Mouse (Mus musculus): ENCODE results near the gene 5730409E04Rik.

The 5730409E04Rik gene

DNA sequence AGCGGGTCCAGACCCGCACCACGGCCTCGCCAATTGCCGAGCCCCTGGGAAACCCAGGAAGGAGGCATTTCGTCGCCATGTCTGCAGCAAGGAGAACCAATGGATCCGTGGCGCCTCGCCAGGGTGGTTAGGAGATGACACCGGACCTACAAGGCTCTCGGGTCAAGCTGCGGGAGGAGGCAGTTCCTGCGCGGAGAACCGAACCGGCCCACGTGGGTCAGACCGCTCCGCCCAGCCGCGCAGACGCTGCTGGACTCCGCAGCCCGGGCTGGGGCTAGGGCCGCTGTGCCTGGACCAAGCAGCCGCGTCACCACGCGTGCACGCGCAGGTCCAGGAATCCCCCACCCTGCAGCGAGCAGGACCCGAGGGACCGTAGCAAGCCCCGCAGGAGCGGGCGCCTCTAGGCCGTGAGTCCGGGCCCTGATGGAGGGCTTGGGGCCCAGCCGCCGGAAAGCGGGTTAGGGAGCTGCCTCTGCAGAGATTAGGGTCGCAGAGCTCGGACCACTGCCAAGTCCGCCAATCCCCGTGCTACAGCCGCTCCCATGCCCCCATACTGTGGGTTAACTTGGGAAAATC lies at the start of gene 5730409E04Rik:
Gene 5730409E04Rik, plus strand, starts transcription at position 213 of the 576 bp plus-strand sequence.
- DNase-seq = peak; percentile 93

DNA sequence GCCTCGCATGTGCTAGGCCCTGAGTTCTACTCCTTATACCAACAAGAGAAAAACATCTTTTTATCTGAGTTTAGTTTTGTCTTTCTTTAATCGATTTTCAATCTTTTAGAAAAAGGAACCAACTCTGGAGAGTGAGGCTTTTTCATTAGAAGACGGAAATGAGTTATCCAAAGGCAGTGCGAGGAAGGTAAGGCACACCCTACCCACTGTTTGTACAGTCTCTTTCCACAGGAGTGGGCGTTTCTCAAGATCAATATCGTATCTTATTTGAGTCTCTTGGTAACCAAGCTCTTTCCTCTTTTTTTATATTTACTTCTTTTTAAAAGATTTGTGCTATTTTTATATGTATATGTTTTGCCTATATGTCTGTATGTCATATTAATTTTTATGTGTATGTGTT lies 45.8 kb upstream of the 5730409E04Rik start:
- DNase-seq = no peak

DNA sequence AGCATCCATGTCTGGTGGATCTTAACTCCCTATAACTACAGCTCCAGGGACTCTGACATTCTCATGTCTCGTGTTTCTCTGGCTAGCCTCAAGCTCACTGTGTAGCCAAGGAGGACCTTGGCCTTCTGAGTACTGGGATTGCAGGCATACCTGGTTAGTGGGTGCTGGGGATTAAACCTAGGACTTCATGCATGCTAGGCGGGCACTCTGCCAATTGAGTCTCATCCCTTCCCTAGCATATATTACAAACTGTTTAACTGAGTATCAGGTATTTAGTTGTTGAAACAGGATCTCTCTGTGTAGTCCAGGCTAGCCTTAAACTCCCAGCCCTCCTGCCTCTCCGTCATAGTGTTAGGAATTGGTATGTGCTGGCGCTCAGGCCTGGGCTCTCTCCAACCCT lies 42.4 kb upstream of the 5730409E04Rik start:
- no peak for DNase-seq

DNA sequence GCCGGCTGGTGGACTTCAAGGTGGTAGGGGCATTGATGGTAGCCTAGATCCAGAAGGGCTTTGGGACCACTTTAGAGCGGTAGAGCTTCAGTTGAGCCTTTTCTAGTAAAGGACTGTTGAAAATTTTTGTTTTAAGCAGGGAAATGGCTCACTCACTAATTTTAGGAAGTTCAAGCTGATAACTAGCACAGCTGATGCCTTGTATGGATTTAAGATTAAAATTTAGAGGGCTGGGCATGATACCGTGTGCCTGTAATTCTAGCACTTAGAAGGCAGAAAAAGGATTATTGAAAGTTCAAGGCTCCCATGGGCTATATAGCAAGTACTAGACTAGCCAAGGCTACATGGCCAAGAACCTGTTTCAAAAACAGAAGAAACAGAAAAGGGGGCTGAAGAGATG lies 39.8 kb upstream of the 5730409E04Rik start:
- DNase-seq = no peak

GRCm38 (mm10) chr4:126576281-126576680 lies 33.3 kb upstream of the 5730409E04Rik start:
- DNase-seq = no peak

DNA sequence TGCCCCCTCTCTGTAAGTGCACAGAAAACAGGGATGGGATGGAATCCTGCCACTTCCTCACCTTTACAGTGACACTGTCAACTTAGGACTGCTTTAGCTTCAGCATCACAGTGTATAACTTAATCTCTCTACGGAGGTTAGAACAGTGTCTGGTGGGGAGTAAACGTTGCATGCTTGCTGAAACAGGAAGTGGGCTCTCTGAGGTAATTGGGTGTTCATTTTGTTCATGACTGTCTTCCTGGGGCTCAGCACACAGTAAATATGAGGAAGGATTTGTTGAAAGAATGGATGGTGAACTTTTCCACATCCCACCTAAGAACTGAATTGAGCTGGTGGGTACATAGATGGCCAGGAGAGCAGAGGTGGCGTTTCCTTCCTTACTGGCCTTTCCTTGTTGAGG lies 31.7 kb upstream of the 5730409E04Rik start:
- DNase-seq = no peak

GRCm38 (mm10) chr4:126579077-126579476 lies 30.5 kb upstream of the 5730409E04Rik start:
- no peak for DNase-seq

DNA sequence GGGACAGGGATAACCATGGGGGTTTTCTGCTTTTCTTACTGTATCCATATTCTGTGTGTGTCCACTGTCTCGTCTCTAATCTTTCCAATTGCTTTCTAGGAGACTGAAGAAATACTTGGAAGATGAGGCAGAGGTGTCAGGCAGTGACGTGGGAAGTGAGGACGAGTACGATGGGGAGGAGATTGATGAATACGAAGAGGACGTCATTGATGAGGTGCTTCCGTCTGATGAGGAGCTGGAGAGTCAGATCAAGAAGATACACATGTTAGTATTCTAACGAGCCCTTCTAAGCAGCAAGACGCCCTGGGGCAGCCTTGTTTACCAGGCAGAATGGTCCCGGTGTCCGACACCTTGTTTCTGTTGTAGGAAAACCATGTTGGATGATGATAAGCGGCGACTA lies 23.9 kb upstream of the 5730409E04Rik start:
- no peak for DNase-seq

- DNase-seq = no peak
Observed at GRCm38 (mm10) chr4:126592039-126592438, 17.6 kb upstream of the 5730409E04Rik start.

GRCm38 (mm10) chr4:126599971-126600754 lies 9.5 kb upstream of the 5730409E04Rik start:
- peak; percentile 65 for DNase-seq

- DNase-seq = no peak
Observed at GRCm38 (mm10) chr4:126601597-126602444, 7.8 kb upstream of the 5730409E04Rik start.

DNA sequence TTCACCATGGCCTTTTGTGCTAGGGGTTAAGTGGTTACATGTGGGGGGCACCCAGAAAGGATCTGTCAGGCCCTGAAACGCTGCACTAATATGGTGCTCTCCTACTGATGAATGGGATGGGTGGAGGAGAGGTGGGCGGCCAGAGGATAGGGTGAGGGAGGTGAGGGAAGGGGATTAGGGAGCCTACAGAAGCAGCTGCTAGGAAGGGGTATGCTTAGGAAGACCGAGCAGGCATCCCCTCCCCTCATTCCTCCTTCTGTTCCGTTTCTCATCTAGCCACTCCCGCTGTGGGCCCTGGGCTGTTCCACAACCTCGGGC lies 7.2 kb upstream of the 5730409E04Rik start:
- no peak for DNase-seq

DNA sequence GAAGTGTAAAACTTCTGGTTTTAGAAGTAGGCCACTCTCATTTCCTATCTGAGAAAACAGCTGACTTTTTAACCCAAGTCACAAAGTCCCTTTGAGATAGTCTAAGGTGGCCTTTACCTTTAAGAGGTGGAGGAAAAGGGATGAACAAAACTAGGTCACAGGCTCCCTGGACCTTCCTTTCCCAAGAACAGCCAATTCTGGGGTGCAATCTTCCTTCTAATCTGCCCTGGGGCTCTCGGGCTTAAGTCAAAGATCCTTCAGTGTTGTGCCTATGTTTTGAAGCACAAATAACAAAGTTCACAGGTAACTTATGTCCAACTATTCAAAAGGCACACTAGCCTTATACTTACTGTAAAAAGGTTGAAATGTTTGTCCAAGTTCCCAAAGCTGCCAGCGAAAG lies 5.5 kb upstream of the 5730409E04Rik start:
- DNase-seq = no peak

GRCm38 (mm10) chr4:126605751-126606150 lies 3.9 kb upstream of the 5730409E04Rik start:
- DNase-seq = no peak

DNA sequence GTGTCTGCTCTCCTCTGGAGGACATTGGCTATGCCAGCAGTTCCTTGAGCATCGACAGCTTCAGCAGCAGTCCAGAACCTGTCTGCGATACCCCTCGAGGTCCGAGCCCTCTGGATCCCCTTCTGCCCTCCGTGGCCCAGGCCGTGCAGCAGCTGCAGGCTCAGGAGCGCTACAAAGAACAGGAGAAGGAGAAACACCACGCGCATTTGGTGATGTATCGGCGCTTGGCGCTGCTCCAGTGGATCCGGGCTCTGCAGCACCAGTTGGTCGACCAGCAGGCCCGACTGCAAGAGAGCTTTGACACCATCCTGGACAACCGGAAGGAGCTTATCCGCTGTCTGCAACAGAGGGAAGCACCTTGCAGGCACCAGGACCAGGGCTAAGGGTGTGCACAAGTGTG lies 2.4 kb downstream of the 5730409E04Rik start:
- DNase-seq = peak; percentile 57

GRCm38 (mm10) chr4:126616312-126616711 lies 6.7 kb downstream of the 5730409E04Rik start:
- DNase-seq = no peak

DNA sequence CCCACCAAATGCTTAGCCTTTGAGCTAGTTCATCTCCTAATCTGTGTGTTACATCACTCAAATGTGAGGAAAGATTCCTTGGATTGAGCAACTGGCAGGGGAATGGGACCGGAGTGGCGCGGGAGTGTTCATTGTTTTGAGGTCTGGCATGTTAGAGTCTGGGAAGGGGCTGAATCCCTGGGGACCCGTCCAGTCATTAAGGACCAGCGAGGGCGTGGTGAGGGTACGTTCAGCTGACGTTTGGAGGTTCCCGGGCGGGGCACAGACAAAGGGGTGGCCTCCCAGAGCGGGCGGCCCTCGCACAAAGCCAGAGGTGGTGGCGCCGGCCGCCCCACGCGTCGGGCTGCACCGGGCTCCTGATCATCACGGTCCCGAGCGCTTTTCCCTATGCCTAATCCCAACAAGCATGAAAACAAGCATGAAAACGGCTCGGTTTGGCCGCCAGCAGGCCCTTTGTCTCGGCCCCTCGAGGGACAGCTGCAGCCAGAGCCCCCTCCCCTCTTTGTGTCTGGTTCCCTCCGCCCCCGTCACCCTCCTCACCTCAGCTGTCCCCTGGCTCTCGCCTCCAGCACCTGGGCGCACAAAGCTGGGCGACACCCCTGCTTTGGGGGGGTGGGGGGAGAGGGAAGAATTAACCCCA lies 10.2 kb downstream of the 5730409E04Rik start:
- DNase-seq = no peak

DNA sequence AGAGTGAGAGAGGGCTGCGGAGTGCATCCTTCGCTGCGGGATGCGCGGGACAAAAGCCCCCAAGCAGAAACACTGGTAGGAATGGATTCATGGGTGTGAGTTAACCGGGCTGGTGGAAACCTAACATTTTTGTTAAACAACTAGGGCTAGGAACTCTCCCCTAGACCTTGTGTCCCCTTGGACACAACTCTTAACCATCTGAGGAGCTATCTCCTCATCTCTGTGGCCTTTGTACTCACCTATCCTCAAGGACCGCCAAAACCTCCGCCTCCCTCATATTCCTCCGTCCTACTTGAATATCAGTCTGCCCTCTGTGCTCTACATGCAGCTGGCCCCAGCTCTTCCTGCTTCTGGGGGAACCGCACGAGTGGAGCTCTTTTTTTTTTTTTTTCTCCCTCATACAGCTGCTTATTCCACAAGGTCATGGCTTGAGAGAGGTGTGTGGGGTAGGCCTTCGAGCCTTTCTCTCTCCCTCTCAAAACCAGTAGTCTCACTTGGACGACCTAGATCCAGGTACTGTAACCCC lies 10.8 kb downstream of the 5730409E04Rik start:
- no peak for DNase-seq

GRCm38 (mm10) chr4:126627021-126627681 lies 17.5 kb downstream of the 5730409E04Rik start:
- no peak for DNase-seq

DNA sequence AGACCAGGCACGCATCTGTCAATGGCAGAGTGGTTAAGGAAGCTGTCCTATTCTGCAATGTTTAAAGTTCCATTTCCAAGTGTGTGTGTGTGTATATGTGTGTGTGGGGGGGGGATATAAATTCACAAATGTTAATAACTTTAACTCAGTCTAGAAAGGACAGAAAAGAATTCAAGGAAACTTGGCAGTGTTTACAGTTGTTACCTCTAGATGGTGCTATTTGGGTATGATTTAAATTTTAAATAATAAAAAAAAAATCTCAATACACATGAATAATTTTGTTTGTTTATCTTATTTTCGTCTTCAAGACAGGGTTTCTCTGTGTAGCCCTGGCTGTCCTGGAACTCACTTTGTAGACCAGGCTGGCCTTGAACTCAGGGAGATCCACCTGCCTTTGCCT lies 22.3 kb downstream of the 5730409E04Rik start:
- DNase-seq = no peak

DNA sequence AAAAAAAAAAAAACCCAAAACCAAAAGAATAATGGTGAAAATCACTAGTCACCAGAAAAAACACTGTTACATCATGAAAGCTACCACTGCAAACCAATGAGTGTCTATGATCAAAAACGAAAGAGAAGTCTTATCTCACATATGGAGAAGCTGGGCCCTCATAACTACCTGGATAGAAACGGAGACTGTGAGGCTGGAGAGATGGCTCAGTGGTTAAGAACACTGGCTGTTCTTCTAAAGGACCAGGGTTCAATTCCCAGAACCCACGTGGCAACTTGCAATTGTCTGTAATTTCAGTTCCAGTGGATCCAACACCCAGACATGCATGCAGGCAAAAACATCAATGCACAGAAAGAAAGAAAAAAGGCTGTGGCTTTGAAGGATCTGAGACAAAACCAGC lies 23.1 kb downstream of the 5730409E04Rik start:
- DNase-seq = no peak

DNA sequence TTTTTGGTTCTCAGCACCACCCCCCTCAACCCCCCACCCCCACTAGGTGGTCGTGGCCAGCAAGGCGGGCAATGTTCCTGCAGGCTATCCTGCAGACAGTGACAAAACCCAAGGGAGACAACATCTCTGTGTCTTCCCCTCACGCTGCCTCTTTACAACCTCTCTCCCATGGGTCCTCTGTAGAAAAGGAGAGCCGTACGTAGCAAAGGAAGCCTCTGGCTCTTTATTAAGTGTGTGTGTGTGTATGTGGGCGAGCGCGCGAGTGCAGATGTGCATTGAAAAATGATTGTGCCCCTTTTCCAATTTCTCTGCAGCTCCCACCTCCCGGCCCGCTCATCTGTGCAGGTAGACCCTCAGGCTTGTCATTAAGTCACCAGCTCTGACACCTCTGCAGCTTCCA lies 26.7 kb downstream of the 5730409E04Rik start:
- no peak for DNase-seq

DNA sequence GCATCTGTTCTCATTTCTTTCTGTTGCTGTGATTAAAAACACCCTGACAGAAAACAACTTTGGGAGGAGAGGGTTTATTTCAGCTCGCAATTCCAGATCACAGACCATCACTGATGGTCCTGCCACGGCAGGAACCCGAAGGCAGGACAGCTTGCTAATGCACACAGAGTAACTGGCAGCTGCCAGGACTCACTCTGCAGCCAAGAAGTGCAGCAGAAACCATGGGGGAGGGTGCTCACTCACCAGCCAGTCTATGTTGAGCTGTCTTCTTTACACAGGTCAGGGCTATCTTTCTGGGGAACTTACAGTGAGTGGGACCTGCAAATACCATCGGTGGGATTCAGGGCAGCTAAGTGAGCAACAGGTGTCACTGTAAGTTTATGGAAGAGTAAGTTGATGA lies 27.8 kb downstream of the 5730409E04Rik start:
- no peak for DNase-seq
